Mouse (Mus musculus) adrenal gland, postnatal 10 days (tissue): ENCODE results near the gene Gm21119. TPM values are rescaled to one million over a fixed set of nuclear protein-coding genes. Genes with fewer than 3 reads are reported as not detected.
A peak's percentile ranks its signal among the peaks of the same experiment; 100 is the strongest.

Experiments used
- DNase-seq: peaks from one replicate; pipeline ENCODE4 v3.0.0; 2021; ENCODE audit warnings: mixed read lengths
- total RNA-seq, 2 experiments: library from RNA; stranded (reverse); gene quantifications; 2 replicates each; pipeline ENCODE4 v1.2.3; 2021

Gene Gm21119
- total RNA-seq, 2 experiments from 2014 or later = 0.27 to 0.48 TPM

GRCm38 (mm10) chr8:20652976-20653375 is 38.3 kb downstream of the Gm21119 start:
- DNase-seq = peak; percentile 12

- peak; percentile 0 for DNase-seq
Measured at GRCm38 (mm10) chr8:20678418-20678817, 63.7 kb downstream of the Gm21119 start.
